Mouse (Mus musculus) heart, postnatal 36 days (tissue): ENCODE data around the gene Fiz1. TPM values are rescaled to one million over a fixed set of nuclear protein-coding genes. Genes with fewer than 3 reads are reported as not detected.
"Not testable (repeated sequence)": the region's sequence is repeated elsewhere in the genome, so short reads cannot be mapped to it uniquely, and the experiment has no call there.

Experiments used
- DNase-seq, 2 experiments: peaks; one replicate each; pipeline ENCODE4 v3.0.0; 2021 to 2022
- intact Hi-C: fragments of 180-260 bp; cut with DNase I; formaldehyde crosslinking; loops from one replicate; pipeline ENCODE4 v1.15.1; 2025
- total RNA-seq, 2 experiments: library from RNA; stranded (reverse); gene quantifications; 2 replicates each; pipeline ENCODE4 v1.2.3; 2021

Gene Fiz1
- total RNA-seq, 2 experiments from 2014 or later: 17.0 to 21.6 TPM

DNA sequence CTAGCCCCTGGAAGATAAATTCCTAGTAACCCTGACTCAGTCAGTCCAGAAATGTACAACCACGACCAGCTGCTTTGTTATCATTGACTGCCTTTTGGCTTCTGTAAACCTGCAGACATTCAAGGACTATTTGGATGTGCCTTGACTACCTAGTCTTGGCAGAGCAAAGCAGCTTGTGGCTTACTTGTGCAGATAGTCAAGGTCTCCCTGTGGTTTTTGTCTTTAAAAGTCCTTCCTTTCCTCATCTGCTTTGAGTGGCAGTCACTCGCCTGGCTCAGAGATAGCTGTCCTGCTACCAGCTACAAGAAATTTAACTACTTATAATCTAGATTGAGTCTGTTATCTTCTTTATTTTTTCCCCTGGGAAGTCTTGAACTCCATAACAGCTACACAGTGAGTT lies 30.5 kb upstream of the Fiz1 start:
- intact Hi-C loops: loop anchor here (10.0 kb wide), 2 partner anchors 230 to 490 kb away; partner anchors contain the start of gene Ube2s
- DNase-seq: no peak

DNA sequence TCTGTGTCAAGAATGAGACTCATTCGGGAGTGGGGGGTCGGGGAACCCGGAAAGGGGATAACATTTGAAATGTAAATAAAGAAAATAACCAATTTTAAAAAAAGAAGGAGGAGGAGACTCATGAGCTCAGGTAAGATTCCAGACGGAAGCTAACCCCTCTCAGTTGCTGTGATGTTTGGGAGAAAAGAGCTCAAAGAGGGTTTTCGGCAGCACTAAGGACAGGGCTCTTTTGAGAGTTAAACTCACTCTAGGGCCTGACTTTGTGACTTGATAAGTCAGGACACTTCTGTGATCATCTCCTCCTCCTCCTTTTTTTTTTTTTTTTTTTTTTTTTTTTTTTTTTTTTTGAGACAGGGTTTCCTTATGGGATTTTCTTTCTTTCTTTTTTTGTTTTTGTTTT lies 24.4 kb upstream of the Fiz1 start:
- no peak for DNase-seq
- intact Hi-C loops: no loop called here

DNA sequence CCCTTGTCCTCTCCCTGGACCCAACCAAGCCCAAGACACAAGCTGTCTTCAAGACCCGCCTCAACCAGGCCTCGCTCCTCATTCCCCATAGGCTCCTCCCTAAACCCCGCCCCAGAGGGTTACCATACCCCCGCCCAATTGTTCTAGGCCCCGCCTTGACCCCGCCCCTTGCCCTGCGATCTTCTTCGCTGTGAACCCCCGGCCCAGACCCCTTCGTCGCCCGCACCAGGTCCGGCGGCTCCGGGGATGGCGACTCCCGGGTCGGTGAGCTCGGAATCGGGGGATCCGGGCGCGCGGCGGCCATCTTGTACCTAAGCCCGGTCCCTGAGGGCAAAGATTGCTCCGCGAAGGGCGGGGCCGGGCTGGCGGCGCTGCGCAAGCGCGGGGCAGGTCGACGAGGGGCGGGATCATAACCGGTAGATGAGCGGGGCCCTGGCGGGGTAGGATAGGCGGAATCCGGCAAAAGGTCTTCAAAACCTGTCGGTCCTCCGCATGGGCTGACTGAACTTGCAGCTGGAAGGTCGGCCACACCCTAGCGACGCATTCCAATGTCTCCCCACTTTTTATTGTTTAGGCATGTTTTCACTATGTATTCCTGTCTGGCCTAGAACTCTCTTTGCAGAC lies 23.7 kb upstream of the Fiz1 start, which contains the start of gene Zfp784:
Gene Zfp784, minus strand, starts transcription at position 338 of the 624 bp plus-strand sequence.
- intact Hi-C loops: no loop called here

DNA sequence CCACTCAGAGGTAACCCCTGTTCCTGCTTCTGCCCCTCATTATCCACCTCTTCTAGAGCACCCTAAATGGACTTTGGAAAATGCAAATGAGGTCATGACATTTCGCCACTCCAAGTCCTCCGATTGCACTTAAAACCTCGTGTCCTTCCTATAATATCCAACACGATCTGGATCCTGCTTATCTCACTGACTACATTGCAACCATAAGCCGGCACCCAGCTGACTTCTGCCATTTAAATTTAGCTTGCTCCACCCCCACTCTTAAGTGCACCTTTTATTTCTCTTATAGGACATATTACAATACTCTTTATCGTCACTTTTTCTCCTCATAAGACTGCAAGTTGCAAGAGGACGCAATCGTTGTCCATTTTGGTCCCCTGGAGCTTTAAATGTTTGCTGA lies 23.0 kb upstream of the Fiz1 start:
- intact Hi-C loops: loop anchor here (2.0 kb wide), 1 partner anchor 15 kb away; no protein-coding TSS in a partner anchor
- DNase-seq: no peak

More for the DNA sequence above, 23.7 kb upstream of the Fiz1 start, which contains the start of gene Zfp784:
- peak; percentile 92 to 98 for DNase-seq

DNA sequence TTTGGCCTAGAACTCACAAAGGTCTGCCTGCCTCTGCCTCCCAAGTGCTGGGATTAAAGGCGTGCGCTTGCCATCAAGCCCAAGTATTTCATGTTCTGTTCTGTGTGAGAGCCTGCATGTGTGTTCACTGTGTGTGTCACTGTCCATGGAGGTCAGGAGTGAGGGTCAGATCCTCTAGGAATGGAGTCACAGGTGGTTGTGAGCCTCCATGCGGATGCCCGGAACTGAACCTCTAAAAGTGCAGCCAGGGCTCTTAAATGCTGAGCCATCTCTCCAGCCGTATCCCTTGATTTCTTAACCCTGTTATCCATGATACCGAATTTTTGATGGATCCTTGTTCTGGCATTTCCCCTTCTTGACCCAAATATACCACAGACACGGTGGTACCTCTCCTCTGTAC lies 22.5 kb upstream of the Fiz1 start:
- intact Hi-C loops: loop anchor here (2.0 kb wide), 1 partner anchor 14 kb away; no protein-coding TSS in a partner anchor
- no peak for DNase-seq

DNA sequence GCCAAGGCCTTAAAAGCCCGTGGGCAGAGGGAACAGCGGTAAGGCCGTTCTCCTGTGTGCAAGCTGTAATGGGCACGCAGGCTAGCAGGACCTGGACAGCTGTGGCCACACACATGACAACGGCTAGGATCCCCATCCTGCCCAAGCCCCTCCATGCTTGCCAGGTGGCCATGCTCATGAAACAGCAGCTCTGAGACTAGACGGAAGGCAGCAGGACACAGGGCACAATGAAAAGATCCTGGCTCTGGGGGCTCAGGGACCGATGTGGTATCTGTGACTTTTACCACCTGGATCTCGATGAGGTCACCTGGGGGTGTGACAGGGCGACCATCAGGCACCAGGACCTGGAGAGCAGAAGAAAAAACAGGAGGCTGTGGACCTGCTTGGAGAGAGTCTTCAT lies 21.6 kb upstream of the Fiz1 start:
- intact Hi-C loops: loop anchor here (2.0 kb wide), 1 partner anchor 13 kb away; no protein-coding TSS in a partner anchor

DNA sequence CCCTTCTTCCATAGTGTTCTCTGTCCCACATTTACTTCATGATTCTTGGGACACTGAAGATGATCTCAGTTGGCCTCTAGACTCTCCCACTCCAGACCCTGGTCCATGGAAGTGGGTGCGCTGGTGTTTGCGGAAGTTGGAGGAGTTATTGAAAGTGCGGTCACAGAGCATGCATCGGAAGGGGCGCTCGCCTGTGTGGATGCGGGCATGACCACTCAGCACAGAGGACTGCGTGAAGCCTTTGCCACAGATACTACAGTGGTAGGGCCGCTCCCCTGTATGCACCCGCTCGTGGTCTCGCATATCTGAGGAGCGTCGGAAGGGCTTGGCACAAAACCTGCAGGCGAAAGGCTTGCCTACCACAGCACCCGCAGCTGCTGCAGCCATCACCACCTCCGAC lies 21.1 kb upstream of the Fiz1 start:
- no peak for DNase-seq
- intact Hi-C loops: loop anchor here (2.0 kb wide), 1 partner anchor 13 kb away; no protein-coding TSS in a partner anchor

More for the DNA sequence above, 21.6 kb upstream of the Fiz1 start:
- DNase-seq: no peak

DNA sequence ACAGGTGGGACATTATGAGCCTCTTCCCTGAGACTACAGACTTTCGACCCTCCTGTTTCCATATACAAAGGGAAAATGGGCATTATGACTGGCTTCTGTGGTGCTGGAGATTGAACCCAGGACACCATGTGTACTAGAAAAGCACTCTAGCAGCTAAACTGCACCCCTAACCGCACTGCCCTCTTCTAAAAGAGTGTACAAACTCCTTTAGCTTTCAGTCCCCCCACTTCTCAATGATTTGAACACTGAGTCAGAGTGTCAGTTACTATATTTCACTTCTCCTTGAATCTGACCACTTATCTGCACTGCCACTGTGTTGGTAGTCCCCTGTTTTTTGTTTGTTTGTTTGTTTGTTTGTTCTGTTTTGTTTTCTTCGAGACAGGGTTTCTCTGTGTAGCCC lies 19.3 kb upstream of the Fiz1 start, which contains the start of gene 4632433K11Rik:
Gene 4632433K11Rik, plus strand, starts transcription at position 301 of the 400 bp plus-strand sequence.
- no peak for DNase-seq
- intact Hi-C loops: no loop called here

DNA sequence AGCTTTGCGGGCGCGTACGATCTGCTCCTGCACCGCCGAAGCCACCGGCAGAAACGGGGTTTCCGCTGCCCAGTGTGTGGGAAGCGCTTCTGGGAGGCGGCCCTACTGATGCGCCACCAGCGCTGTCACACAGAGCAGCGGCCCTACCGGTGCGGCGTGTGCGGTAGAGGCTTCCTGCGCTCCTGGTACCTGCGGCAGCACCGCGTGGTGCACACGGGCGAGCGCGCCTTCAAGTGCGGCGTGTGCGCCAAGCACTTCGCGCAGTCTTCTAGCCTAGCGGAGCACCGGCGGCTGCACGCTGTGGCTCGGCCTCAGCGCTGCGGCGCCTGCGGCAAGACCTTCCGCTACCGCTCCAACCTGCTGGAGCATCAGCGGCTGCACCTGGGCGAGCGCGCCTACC lies 17.0 kb upstream of the Fiz1 start:
- no peak for DNase-seq
- intact Hi-C loops: no loop called here

DNA sequence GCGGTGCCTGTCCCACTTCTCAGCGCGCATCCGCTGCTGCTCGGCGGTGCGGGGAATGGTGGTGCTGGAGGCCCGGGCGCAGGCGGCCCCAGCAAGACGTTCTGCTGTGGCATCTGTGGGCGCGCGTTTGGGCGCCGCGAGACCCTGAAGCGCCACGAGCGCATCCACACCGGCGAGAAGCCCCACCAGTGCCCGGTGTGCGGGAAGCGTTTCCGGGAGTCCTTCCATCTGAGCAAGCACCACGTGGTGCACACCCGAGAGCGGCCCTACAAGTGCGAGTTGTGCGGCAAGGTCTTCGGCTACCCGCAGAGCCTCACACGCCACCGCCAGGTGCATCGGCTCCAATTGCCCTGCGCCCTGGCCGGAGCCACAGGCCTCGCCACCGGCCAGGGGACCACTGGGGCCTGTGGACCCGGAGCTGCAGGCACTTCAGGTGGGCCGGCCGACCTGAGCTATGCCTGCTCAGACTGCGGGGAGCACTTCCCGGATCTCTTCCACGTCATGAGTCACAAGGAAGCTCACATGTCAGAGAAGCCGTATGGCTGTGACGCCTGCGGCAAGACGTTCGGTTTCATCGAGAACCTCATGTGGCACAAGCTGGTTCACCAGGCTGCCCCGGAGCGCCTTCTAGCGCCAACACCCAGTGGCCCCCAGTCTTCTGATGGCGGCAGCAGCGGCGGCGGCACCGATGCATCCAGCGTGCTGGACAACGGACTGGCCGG lies 16.2 kb upstream of the Fiz1 start:
- DNase-seq: no peak

DNA sequence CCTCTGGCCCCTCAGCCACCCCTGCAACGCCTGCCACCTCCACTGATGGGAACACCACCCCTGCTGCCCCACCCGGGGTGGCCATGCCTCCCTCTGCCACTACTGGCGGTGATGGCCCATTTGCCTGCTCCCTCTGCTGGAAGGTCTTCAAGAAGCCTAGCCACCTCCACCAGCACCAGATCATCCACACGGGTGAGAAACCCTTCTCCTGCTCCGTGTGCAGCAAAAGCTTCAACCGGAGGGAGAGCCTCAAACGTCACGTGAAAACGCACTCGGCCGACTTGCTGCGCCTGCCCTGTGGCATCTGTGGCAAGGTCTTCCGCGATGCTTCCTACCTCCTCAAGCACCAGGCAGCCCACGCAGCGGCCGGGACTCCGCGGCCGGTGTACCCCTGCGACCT lies 15.4 kb upstream of the Fiz1 start:
- DNase-seq: no peak
- intact Hi-C loops: no loop called here

More for the DNA sequence above, 16.2 kb upstream of the Fiz1 start:
- intact Hi-C loops: no loop called here

DNA sequence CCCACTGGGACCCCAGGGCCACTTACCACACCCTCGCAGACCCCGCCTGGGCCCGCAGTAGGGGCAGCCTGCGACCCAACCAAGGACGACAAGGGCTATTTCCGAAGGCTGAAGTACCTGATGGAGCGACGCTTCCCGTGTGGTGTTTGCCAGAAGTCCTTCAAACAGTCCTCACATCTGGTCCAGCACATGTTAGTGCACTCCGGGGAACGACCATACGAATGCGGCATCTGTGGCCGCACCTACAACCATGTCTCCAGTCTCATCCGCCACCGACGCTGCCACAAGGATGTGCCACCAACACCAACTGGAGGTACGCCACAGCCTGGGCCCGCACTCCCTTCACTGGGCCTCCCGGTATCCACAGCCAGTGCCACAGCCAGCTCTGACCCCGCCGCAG lies 15.0 kb upstream of the Fiz1 start:
- intact Hi-C loops: no loop called here

DNA sequence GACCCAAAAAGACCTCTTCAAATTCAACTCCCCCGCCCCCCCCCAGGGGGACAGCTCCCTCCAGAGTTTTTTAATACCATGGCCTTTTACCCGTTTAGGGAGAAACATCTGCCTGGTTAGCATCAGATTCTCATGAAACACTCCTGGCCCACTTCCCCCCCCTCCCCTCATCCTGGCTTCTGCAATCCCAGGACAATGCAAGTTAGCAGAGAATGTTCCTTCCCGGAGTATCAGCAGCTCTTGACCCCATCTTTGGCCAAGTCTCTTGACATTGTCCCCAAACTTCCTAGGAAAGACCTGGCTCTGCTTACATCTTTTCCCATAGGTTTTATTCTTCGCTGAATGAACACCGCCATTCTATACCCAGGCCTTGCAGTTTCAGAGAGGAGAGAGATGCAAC lies 6.7 kb upstream of the Fiz1 start:
- DNase-seq: no peak
- intact Hi-C loops: loop anchor here (5.0 kb wide), 1 partner anchor 229 kb away; the partner anchor contains the start of gene Rpl28

More for the DNA sequence above, 15.0 kb upstream of the Fiz1 start:
- no peak for DNase-seq

DNA sequence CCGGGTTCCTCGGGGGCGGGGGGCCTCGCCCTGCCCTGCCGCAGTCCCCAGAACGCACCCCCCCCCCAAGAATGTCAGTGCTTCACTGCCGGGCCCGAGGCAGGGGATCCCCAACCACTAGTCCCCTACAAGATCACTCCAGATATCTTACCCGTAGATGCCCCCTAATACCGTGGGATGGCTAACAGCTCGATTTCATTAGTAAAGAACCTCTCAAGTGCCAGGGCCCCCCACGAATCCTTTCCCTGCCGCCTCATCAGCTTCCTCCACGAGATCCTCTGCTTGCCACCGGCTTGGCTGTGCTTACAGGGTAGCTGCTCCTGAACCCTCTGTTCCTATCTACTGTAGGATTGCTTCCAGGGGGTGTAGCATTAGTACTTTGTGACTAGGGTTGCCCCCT lies 6.2 kb upstream of the Fiz1 start:
- intact Hi-C loops: loop anchor here (5.0 kb wide), 1 partner anchor 228 kb away; the partner anchor contains the start of gene Rpl28
- no peak for DNase-seq

DNA sequence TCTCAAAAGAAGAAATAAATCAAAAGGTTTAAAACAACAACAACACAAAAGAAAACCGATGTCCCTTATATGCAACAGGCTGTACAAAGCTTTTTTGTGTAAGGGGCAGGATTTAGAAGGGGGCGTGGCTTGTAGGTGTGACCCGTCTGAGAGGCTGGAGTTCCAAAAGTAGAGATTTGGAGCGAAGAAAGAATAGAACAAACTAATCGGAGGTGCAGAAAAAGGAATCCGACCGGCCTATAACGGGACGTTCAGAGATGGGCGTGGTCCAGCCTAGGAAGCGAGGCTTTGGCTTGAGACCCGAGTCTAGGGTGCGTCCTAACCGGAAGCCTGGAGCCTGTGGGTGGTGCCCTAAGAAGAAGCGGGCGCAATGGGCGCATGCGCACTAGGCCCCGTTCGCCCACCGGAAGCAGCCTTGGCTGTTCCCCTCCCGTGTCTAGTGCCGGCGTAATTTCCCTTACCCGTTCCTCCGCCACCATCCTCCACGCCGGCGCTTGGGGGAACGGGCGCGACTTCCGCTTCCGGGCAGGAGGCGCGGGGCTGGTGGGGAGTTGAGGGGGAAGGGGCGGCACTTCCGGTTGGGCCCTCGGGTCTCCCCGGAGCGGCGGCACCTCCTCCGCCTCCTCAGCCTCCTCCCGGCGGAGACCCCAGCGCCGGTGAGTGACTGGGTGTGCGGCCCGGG lies 5.6 kb upstream of the Fiz1 start, which contains the start of the genes Zfp865 and Ccdc106:
Gene Zfp865, plus strand, starts transcription at position 377 of the 682 bp plus-strand sequence.
Gene Ccdc106, plus strand, starts transcription at position 554 of the 682 bp plus-strand sequence.
- intact Hi-C loops: loop anchor here (5.0 to 10.0 kb wide), 3 partner anchors 205 to 365 kb away; partner anchors contain the start of genes Ppp6r1, Rpl28 and Ube2s

DNA sequence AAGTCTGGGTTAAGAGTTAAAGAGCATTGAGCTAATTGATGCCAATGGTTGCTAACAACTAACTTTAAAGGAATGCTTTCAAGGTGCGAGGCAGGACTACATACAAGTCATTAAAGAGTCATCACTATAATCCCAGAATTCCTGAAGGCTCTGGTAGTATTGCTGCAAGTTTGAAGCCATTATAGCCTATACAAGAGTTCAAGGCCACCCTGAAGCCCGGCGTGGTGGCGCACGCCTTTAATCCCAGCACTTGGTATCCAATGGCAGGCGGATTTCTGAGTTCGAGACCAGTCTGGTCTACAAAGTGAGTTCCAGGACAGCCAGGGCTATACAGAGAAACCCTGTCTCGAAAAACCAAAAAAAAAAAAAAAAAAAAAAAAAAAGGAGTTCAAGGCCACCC lies 5.1 kb upstream of the Fiz1 start:
- intact Hi-C loops: loop anchor here (10.0 kb wide), 2 partner anchors 205 to 365 kb away; partner anchors contain the start of genes Ppp6r1 and Ube2s
- not testable (repeated sequence) for DNase-seq

More for the DNA sequence above, 5.6 kb upstream of the Fiz1 start, which contains the start of the genes Zfp865 and Ccdc106:
- peak; percentile 98 to 99 for DNase-seq

DNA sequence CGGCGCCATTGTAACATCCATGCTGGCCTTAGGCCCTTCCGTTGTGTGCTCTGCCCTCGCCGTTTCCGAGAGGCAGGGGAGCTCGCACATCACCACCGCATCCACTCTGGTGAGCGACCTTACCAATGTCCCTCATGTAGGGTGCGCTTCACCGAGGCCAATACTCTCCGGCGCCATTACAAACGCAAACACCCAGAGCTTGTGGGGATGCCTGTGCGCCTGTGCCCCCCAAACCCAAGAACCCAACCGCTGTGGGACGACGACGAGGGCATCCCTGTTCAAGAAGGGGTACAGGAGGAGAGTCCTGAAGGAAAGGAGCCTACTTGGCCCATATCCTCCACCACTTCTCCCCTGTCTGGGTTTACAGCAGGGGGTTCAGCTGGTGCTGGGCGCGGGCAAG lies 3.4 kb upstream of the Fiz1 start:
- intact Hi-C loops: loop anchor here (2.0 to 10.0 kb wide), 3 partner anchors 43 to 363 kb away; partner anchors contain the start of genes Ppp6r1 and Ube2s

DNA sequence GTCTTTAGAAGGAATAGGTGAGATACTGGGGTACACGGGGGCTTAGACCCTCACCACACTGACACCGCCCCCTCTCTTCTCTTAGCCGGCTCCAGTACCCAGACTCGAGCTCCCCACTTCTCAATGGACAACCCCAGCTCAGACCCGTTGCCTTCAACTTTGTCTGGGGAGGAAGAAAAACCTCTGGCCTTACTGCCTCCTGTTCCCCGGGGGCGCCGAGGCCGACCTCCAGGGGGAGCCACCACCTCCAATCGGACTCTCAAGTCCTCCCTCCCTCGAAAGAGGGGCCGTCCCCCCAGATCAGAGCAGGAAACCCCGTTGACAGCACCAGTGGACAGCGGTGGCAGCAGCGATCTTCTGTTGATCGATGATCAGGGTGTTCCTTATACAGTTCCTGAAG lies 2.9 kb upstream of the Fiz1 start:
- DNase-seq: no peak
- intact Hi-C loops: loop anchor here (2.0 to 10.0 kb wide), 3 partner anchors 43 to 363 kb away; partner anchors contain the start of genes Ppp6r1 and Ube2s

More for the DNA sequence above, 3.4 kb upstream of the Fiz1 start:
- no peak for DNase-seq

DNA sequence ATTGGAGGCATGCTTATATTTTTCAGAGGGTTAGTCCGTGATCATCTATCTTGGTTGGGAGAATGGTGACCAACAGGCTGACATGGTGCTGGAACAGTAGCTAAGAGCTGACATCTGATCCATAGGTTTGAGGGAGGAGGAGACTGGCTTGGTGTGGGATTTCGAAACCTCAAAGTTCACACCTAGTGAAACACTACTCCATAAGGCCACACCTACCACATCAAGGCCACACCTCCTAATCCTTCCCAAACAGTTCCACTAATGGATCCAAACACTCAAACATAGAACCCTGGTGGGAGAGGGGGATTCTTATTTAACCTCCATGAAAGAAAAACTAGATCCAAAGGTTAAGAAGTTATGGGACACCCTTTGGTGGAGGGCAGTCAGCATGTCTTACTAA lies 2.4 kb upstream of the Fiz1 start:
- intact Hi-C loops: loop anchor here (2.0 to 10.0 kb wide), 3 partner anchors 44 to 362 kb away; partner anchors contain the start of genes Ppp6r1 and Ube2s
- no peak for DNase-seq

DNA sequence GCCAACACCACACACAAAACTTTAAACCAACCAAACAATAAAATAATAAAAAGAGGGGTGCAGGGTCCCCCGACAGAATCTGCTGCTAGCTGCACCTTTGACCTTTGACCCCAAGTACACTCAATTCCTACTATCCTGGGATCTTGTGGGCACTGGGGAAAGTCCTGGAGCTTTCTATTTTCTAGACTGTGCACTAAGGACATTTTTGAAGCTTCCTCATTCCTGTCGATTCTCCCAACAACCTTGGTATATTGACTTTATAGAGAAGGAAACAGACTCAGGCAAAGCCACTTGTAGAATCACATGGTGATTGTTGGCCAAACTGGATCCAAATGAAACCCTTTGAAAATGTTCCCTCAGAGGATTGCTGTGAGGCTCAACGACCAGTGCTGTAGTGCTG lies 1.6 kb upstream of the Fiz1 start:
- DNase-seq: no peak
- intact Hi-C loops: loop anchor here (2.0 to 10.0 kb wide), 3 partner anchors 45 to 361 kb away; partner anchors contain the start of genes Ppp6r1 and Ube2s
